Mouse (Mus musculus): ENCODE results near the gene Cpeb4. TPM values are rescaled to one million over a fixed set of nuclear protein-coding genes. Genes with fewer than 3 reads are reported as not detected.
A peak's percentile ranks its signal among the peaks of the same experiment; 100 is the strongest.
"Not testable (repeated sequence)": the region's sequence is repeated elsewhere in the genome, so short reads cannot be mapped to it uniquely, and the experiment has no call there.

Gene Cpeb4
- polyA plus RNA-seq, 1 experiment from 2014 or later, result 15.4 TPM

DNA sequence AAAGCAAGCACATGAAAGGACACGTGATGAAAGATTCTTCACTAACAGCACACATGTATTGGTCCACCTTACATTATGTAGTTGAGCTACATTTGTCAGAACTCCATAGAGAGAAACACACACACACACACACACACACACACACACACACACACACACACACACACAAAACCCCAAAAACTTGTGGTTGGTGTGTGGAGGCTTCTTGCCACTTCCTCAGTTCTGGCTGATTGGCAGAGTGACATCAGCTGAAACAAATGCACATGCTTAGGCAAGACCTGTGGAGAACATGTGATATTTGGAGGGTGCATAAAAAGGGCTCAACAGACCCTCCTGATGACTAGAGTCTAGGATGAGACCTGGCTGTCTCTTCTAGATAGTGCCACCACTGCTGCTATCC lies 92.0 kb downstream of the Cpeb4 start:
- H3K4me1 ChIP-seq (replicated peaks), result peaks cover 5% of the 10 kb centered on the region; the same call in 1 of the 2 replicates
- H3K27ac ChIP-seq (replicated peaks), result no peak overlapping the region
- no peaks in the 10 kb centered on the region for H3K36me3 ChIP-seq
- H3K9me3 ChIP-seq, result no peaks in the 10 kb centered on the region
- H3K4me3 ChIP-seq, result no peak overlapping the region
- H3K27me3 ChIP-seq, result no peaks in the 10 kb centered on the region
- no peak overlapping the region for H3K9ac ChIP-seq
- H3K4me2 ChIP-seq, result no peak overlapping the region
- ATAC-seq (ENCODE audit: low FRiP score, low read depth), result no peak
- WGBS, result 100% methylated on average over 1 of the region's 1 CpGs

DNA sequence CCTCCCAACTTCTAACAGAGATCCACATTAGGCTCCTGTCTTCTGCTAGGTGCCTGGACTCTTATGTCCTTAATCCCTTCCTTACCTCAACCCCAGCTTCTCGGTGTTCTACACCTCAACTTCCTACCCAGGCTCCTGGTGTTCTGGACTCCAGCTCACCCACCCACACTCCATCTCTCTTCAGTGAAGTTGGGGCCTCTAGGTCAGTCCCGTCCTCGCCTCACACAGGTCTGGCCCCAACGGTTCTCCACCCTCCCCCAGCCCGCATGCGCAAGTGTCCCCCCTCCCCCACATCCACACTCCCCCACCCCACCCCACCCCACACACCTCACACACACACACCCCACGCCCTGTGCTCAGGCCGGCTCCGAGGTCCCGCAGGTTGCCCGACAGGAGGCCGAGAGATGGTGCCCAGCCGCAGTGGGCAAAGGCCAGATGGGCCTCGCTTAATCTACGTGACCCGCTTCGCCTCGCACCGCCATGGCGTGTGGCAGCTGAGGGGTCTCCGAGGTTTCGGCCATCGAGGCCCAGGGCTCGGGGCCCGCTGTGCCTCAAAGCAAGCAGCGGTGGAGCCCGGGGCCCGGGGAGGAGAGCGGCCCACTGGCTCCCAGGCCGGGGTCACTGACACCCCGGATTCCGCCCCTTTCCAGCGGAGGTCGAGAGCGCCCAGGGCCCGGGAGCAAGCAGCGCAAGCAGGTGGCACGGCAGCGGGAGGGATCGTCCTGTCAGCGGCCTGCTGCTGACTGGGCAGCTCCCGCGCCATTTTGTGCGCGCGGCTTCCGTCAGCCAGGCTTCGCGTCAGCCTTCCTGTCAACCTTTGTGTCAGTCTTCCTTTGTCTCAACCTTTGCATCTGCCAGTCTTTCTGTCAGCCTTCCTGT lies 93.5 kb downstream of the Cpeb4 start, which contains the start of gene 4930524B15Rik:
4930524B15Rik (plus strand) TSS at position 337 of the 879 bp plus-strand sequence.
- Histone ChIP-seq H3K9ac (peak within 1 kb of the TSS; percentile 14; the same call in 1 of the 2 replicates), H3K4me3 (peak within 1 kb of the TSS; percentile 22), H3K27ac (replicated peaks) (no peak within 1 kb of the TSS), H3K4me1 (replicated peaks) (peaks cover 5% of the 10 kb centered on the region; the same call in 1 of the 2 replicates), H3K36me3 (no peaks in the 10 kb centered on the region), H3K9me3 (no peaks in the 10 kb centered on the region), H3K27me3 (no peaks in the 10 kb centered on the region), H3K4me2 (peak within 1 kb of the TSS; percentile 52)
- WGBS, result 44% methylated on average over 48 of the region's 49 CpGs
- peak; percentile 82; the same call in 1 of the 2 replicates for ATAC-seq (ENCODE audit: low FRiP score, low read depth)

DNA sequence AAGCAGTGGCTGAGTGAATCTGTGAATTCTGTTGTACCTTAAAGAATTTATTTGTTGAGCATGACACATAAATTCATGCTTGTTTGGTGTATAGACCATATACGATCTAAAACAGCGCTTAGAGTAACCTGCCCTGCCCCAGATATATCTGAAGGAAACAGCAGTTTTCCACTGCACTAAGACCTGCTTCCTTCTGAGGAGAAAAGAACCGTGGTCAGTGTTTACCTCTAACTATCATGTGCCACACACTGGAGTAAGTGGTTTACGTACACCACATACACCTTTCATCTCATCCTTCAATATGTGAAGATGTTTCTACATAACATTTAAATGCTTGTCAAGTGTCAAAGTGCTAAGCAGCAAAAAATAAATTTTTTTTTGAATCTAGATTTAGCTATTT lies 102.1 kb downstream of the Cpeb4 start:
- no peaks in the 10 kb centered on the region for H3K36me3 ChIP-seq
- H3K4me2 ChIP-seq, result no peak overlapping the region
- H3K4me3 ChIP-seq, result no peak overlapping the region
- no peak for ATAC-seq (ENCODE audit: low FRiP score, low read depth)
- H3K27ac ChIP-seq (replicated peaks), result no peak overlapping the region
- no peaks in the 10 kb centered on the region for H3K4me1 ChIP-seq (replicated peaks)
- H3K27me3 ChIP-seq, result no peaks in the 10 kb centered on the region
- no peak overlapping the region for H3K9ac ChIP-seq
- WGBS, result 84% methylated on average over 4 of the region's 4 CpGs
- H3K9me3 ChIP-seq, result no peaks in the 10 kb centered on the region

DNA sequence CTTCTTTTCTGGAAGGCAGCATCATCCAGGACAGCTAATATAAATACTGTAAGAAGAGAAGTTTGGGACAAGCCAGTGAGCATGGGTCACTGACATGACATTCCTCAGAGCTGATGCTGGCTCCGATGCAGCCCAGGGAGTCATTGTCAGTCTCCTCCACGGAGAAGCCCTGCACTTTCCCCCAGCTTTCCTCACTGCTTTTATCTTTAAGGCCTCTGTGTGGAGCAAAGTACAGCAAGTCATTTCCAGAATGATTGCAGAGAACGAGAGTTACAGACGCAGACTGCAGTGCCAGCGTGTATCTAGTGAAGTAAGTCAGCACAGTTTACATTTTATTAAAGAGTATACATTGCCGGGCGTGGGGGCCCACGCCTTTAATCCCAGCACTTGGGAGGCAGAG lies 102.8 kb downstream of the Cpeb4 start:
- no peak for ATAC-seq (ENCODE audit: low FRiP score, low read depth)
- Histone ChIP-seq H3K27ac (replicated peaks) (no peak overlapping the region), H3K9me3 (no peaks in the 10 kb centered on the region), H3K36me3 (no peaks in the 10 kb centered on the region), H3K4me1 (replicated peaks) (no peaks in the 10 kb centered on the region), H3K4me2 (no peak overlapping the region), H3K27me3 (no peaks in the 10 kb centered on the region), H3K4me3 (no peak overlapping the region), H3K9ac (no peak overlapping the region)
- WGBS, result 67% methylated on average over 8 of the region's 8 CpGs

DNA sequence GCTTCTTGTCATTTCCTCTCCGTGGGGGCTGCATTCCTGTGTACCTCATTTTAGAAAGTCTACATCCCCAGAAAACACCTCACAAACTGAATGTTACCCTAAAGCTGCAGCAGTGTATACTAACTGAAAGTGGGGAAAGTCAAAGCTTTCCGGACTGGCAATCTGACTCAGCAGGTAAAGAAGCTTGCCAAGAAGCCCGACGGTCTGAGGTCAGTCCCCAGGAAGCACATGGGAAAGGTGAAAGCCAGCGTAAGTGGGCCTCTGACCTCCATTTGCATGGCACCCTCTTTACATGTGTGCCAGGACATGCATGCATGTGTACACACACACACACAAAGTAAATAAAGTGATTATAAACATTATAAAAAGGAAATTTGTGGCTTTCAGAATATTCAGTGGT lies 103.7 kb downstream of the Cpeb4 start:
- H3K27ac ChIP-seq (replicated peaks), result no peak overlapping the region
- no peak overlapping the region for H3K9ac ChIP-seq
- no peaks in the 10 kb centered on the region; the same call in 1 of the 2 replicates for H3K9me3 ChIP-seq
- H3K4me1 ChIP-seq (replicated peaks), result no peaks in the 10 kb centered on the region
- H3K27me3 ChIP-seq, result no peaks in the 10 kb centered on the region
- H3K36me3 ChIP-seq, result no peaks in the 10 kb centered on the region
- ATAC-seq (ENCODE audit: low FRiP score, low read depth), result no peak
- no peak overlapping the region for H3K4me3 ChIP-seq
- WGBS, result 78% methylated on average over 5 of the region's 5 CpGs
- H3K4me2 ChIP-seq, result no peak overlapping the region

- H3K36me3 ChIP-seq, result no peaks in the 10 kb centered on the region
- no peak overlapping the region for H3K27ac ChIP-seq (replicated peaks)
- ATAC-seq (ENCODE audit: low FRiP score, low read depth), result no peak
- H3K27me3 ChIP-seq, result no peaks in the 10 kb centered on the region
- 80% methylated on average over 5 of the region's 5 CpGs for WGBS
- H3K9me3 ChIP-seq, result no peaks in the 10 kb centered on the region; the same call in 1 of the 2 replicates
- H3K4me1 ChIP-seq (replicated peaks), result no peaks in the 10 kb centered on the region
- no peak overlapping the region for H3K9ac ChIP-seq
- H3K4me2 ChIP-seq, result no peak overlapping the region
- no peak overlapping the region for H3K4me3 ChIP-seq
Observed at GRCm38 (mm10) chr11:31976137-31976536, 104.1 kb downstream of the Cpeb4 start.

DNA sequence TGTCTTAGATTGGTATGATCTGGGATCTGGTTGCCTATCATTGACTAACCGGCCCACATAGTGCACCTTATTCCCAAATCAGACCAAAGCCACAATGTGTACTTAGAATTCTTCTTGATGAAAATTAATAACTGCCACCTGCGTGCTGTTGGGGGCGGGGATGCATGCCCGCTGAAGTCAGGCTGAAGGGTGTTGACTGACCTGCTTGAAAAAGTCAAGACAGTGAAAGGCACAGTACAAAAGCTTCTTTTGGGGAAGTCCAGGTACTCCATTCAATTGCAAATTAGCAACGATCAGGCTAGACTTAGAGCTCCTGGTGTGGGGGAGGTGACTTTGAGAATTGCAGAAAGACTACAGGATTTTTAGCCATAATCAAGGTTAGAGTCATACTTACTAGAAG lies 108.1 kb downstream of the Cpeb4 start:
- H3K4me2 ChIP-seq; H3K9ac ChIP-seq; ATAC-seq (ENCODE audit: low FRiP score, low read depth); H3K27ac ChIP-seq (replicated peaks); H3K27me3 ChIP-seq; H3K4me1 ChIP-seq (replicated peaks); H3K9me3 ChIP-seq; H3K36me3 ChIP-seq; H3K4me3 ChIP-seq: not testable (repeated sequence)
- 87% methylated on average over 5 of the region's 5 CpGs for whole genome bisulfite sequencing

DNA sequence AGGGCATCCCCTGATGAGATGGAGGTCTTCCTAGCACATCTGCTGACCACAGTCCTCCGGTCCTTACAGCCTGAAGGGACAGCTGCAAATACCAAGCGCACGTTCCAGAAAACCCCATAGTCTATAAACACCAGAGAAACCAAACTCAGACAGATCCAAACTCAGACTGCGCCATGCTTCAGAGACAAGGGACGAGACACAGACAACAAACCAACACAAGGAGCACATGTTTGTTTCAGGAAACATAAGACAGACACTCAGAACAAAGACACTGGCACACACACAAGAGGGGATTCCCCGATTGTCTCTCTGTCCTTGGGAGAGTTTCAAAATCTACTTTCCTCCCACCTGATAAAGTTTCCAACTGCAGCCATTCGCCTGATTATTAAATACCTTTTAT lies 109.8 kb downstream of the Cpeb4 start:
- Histone ChIP-seq H3K27me3 (no peaks in the 10 kb centered on the region), H3K27ac (replicated peaks) (no peak overlapping the region), H3K9me3 (no peaks in the 10 kb centered on the region; the same call in 1 of the 2 replicates), H3K36me3 (no peaks in the 10 kb centered on the region), H3K9ac (no peak overlapping the region), H3K4me3 (no peak overlapping the region), H3K4me1 (replicated peaks) (no peaks in the 10 kb centered on the region), H3K4me2 (no peak overlapping the region)
- ATAC-seq (ENCODE audit: low FRiP score, low read depth), result no peak
- 91% methylated on average over 7 of the region's 7 CpGs for WGBS

- H3K27me3 ChIP-seq; H3K36me3 ChIP-seq; H3K9ac ChIP-seq; H3K4me3 ChIP-seq; H3K4me2 ChIP-seq; H3K9me3 ChIP-seq; H3K4me1 ChIP-seq (replicated peaks); ATAC-seq (ENCODE audit: low FRiP score, low read depth); H3K27ac ChIP-seq (replicated peaks): not testable (repeated sequence)
- WGBS, result 90% methylated on average over 13 of the region's 13 CpGs
Observed at GRCm38 (mm10) chr11:31982247-31982943, 110.4 kb downstream of the Cpeb4 start.

GRCm38 (mm10) chr11:31983249-31983648 lies 111.2 kb downstream of the Cpeb4 start:
- no peaks in the 10 kb centered on the region for H3K36me3 ChIP-seq
- no peak overlapping the region for H3K4me2 ChIP-seq
- no peaks in the 10 kb centered on the region for H3K27me3 ChIP-seq
- no peak overlapping the region for H3K27ac ChIP-seq (replicated peaks)
- no peak for ATAC-seq (ENCODE audit: low FRiP score, low read depth)
- no peaks in the 10 kb centered on the region for H3K4me1 ChIP-seq (replicated peaks)
- no peaks in the 10 kb centered on the region; the same call in 1 of the 2 replicates for H3K9me3 ChIP-seq
- no peak overlapping the region for H3K9ac ChIP-seq
- H3K4me3 ChIP-seq, result no peak overlapping the region

GRCm38 (mm10) chr11:31984786-31985185 lies 112.8 kb downstream of the Cpeb4 start:
- Histone ChIP-seq H3K27me3 (no peaks in the 10 kb centered on the region), H3K4me3 (no peak overlapping the region), H3K9ac (no peak overlapping the region), H3K9me3 (no peaks in the 10 kb centered on the region; the same call in 1 of the 2 replicates), H3K4me2 (no peak overlapping the region), H3K36me3 (no peaks in the 10 kb centered on the region), H3K4me1 (replicated peaks) (no peaks in the 10 kb centered on the region), H3K27ac (replicated peaks) (no peak overlapping the region)
- ATAC-seq (ENCODE audit: low FRiP score, low read depth), result no peak
- 67% methylated on average over 2 of the region's 2 CpGs for WGBS

All from hindbrain, embryonic 15.5 days (tissue).